Comparison of ENCODE assay signal across 22 mouse cellular contexts in genomic region chr5:148535669-148536430, GRCm38 (mm10). TPM values are rescaled to one million over a fixed set of nuclear protein-coding genes. Genes with fewer than 3 reads are reported as not detected.
DNase-seq lines count a peak whose midpoint lies in the region; ATAC-seq and TF ChIP-seq lines count a peak whose summit lies in the region.
"Had no signal": no experiment of that assay in that cellular context is flagged by ENCODE, and none has a peak within 500 bp of the region (broad histone marks: within the 10 kb centered on the region; RNA-seq: fewer than 3 reads in every experiment).

No protein-coding gene starts in this region.

- H3K4me3 ChIP-seq in heart, embryonic 15.5 days = no peak overlapping the region
- no peak overlapping the region for H3K4me3 ChIP-seq in heart, embryonic 12.5 days
- no peak overlapping the region for H3K4me3 ChIP-seq in lung, embryonic 15.5 days
- H3K4me3 ChIP-seq in lung, adult 2 months (replicated peaks; ENCODE audit: extremely low read depth, low read depth, low read length) = no peak overlapping the region
- H3K4me3 ChIP-seq in bone marrow macrophage, adult 2 months (ENCODE audit: insufficient read depth, low read length) = no peak overlapping the region
- H3K4me3 ChIP-seq: forebrain, embryonic 13.5 days; hindbrain, embryonic 12.5 days; kidney, embryonic 15.5 days; liver, embryonic 13.5 days; megakaryocyte, embryonic 14.5 days; midbrain, embryonic 13.5 days had no signal

- TF ChIP-seq CTCF in lung, adult 2 months (IDR thresholded peaks at IDR 0.05; ENCODE audit: insufficient read depth, low read length) = no peak
- no peak for TF ChIP-seq CTCF in bone marrow macrophage, adult 2 months (IDR thresholded peaks at IDR 0.05; ENCODE audit: low read depth, low read length)

- H3K4me2 ChIP-seq in heart, embryonic 15.5 days = no peak overlapping the region
- no peak overlapping the region for H3K4me2 ChIP-seq in heart, embryonic 12.5 days
- peak overlapping the region; percentile 16; the same call in 1 of the 2 replicates for H3K4me2 ChIP-seq in lung, embryonic 15.5 days
- H3K4me2 ChIP-seq: forebrain, embryonic 13.5 days; heart, embryonic 11.5 days; hindbrain, embryonic 12.5 days; kidney, embryonic 15.5 days; liver, embryonic 13.5 days; midbrain, embryonic 13.5 days had no signal

- peak overlapping the region; percentile 6; the same call in 1 of the 2 replicates for H3K27ac ChIP-seq in heart, embryonic 15.5 days
- no peak overlapping the region; the same call in 1 of the 2 replicates for H3K27ac ChIP-seq in heart, embryonic 12.5 days (ENCODE audit: poor library complexity, severe bottlenecking)
- H3K27ac ChIP-seq in lung, embryonic 15.5 days = peak overlapping the region; percentile 18; the same call in 1 of the 2 replicates
- H3K27ac ChIP-seq in bone marrow macrophage, adult 2 months (ENCODE audit: insufficient read depth, low read depth, low read length) = peak overlapping the region; percentile 30
- H3K27ac ChIP-seq: forebrain, embryonic 13.5 days; hindbrain, embryonic 12.5 days; kidney, embryonic 15.5 days; liver, embryonic 13.5 days; midbrain, embryonic 13.5 days had no signal

- no peak overlapping the region for H3K9ac ChIP-seq in heart, embryonic 15.5 days
- H3K9ac ChIP-seq in heart, embryonic 12.5 days = no peak overlapping the region
- H3K9ac ChIP-seq in lung, embryonic 15.5 days = no peak overlapping the region
- H3K9ac ChIP-seq: forebrain, embryonic 13.5 days; hindbrain, embryonic 12.5 days; kidney, embryonic 15.5 days; liver, embryonic 13.5 days; midbrain, embryonic 13.5 days had no signal

- H3K36me3 ChIP-seq in heart, embryonic 15.5 days = no peaks in the 10 kb centered on the region
- no peaks in the 10 kb centered on the region for H3K36me3 ChIP-seq in heart, embryonic 12.5 days
- no peaks in the 10 kb centered on the region for H3K36me3 ChIP-seq in lung, embryonic 15.5 days
- H3K36me3 ChIP-seq: hindbrain, embryonic 12.5 days; kidney, embryonic 15.5 days; liver, embryonic 13.5 days; midbrain, embryonic 13.5 days had no signal

- ATAC-seq in heart, embryonic 15.5 days (replicated peaks; ENCODE audit: insufficient number of reproducible peaks, insufficient read depth, low FRiP score, low read depth) = no peak
- no peak for ATAC-seq in heart, embryonic 12.5 days (ENCODE audit: insufficient number of reproducible peaks, low FRiP score)
- no peak for ATAC-seq in lung, embryonic 15.5 days (ENCODE audit: borderline replicate concordance, extremely low read depth, low FRiP score, low TSS enrichment)
- ATAC-seq: forebrain, embryonic 13.5 days; intestine, postnatal 0 days; midbrain, embryonic 13.5 days had no signal

- no peak for TF ChIP-seq POLR2A in lung, adult 2 months (IDR thresholded peaks at IDR 0.05; ENCODE audit: borderline replicate concordance, extremely low read depth, low read depth, low read length)
- TF ChIP-seq POLR2A in bone marrow macrophage, adult 2 months (IDR thresholded peaks at IDR 0.05; ENCODE audit: borderline replicate concordance, low read depth, low read length) = no peak

- H3K9me3 ChIP-seq in heart, embryonic 15.5 days (replicated peaks) = no peaks in the 10 kb centered on the region
- H3K9me3 ChIP-seq in heart, embryonic 12.5 days (replicated peaks) = no peaks in the 10 kb centered on the region
- no peaks in the 10 kb centered on the region for H3K9me3 ChIP-seq in lung, embryonic 15.5 days
- H3K9me3 ChIP-seq: forebrain, embryonic 13.5 days; hindbrain, embryonic 12.5 days; kidney, embryonic 15.5 days; liver, embryonic 13.5 days; megakaryocyte, embryonic 14.5 days; midbrain, embryonic 13.5 days had no signal

- no peaks in the 10 kb centered on the region for H3K27me3 ChIP-seq in heart, embryonic 15.5 days
- no peaks in the 10 kb centered on the region for H3K27me3 ChIP-seq in heart, embryonic 12.5 days (replicated peaks)
- no peaks in the 10 kb centered on the region for H3K27me3 ChIP-seq in lung, embryonic 15.5 days
- H3K27me3 ChIP-seq: forebrain, embryonic 13.5 days; hindbrain, embryonic 12.5 days; kidney, embryonic 15.5 days; liver, embryonic 13.5 days; midbrain, embryonic 13.5 days had no signal

- peaks cover 40% of the 10 kb centered on the region for H3K4me1 ChIP-seq in heart, embryonic 15.5 days (replicated peaks)
- H3K4me1 ChIP-seq in heart, embryonic 12.5 days (replicated peaks) = peaks cover 47% of the 10 kb centered on the region
- peaks cover 38% of the 10 kb centered on the region for H3K4me1 ChIP-seq in lung, embryonic 15.5 days
- peaks cover 46% of the 10 kb centered on the region for H3K4me1 ChIP-seq in lung, adult 2 months (ENCODE audit: control insufficient read depth, insufficient read depth, low read length)
- peaks cover 46% of the 10 kb centered on the region for H3K4me1 ChIP-seq in bone marrow macrophage, adult 2 months (ENCODE audit: control insufficient read depth, insufficient read depth, low read length)

- WGBS in heart, embryonic 15.5 days = 60% methylated on average over 4 of the region's 4 CpGs
- WGBS in heart, embryonic 12.5 days = 56% methylated on average over 4 of the region's 4 CpGs
- 26% methylated on average over 4 of the region's 4 CpGs for WGBS in lung, embryonic 15.5 days
- WGBS in lung, adult 2 months = 32% methylated on average over 4 of the region's 4 CpGs

- no peak for DNase-seq in lung, adult 2 months
- no peak for DNase-seq in c-Kit-positive CD71-positive TER-119-positive erythroid progenitor cells, embryonic 14.5 days (ENCODE audit: low spot score)
- no peak for DNase-seq in right cerebral cortex, postnatal 4 days
- DNase-seq: adrenal gland, postnatal 25 days; B cell, adult 2 months; cerebellum, adult 11 months; cerebellum, postnatal 10 days; liver, embryonic 13.5 days; lung, postnatal 10 days; spleen, adult 18-20 months; thymus, postnatal 14 days had no signal

RNA-seq across cellular contexts. Expression of gene Ubl3, which starts 16.7 kb away (rescaled TPM):
- 65.5 and 67.6 TPM in 2 replicates for polyA plus RNA-seq in heart, embryonic 15.5 days (2015; fragmentation: Nextera tagmentation; extraction: Ambion mirVana)
- polyA plus RNA-seq in heart, embryonic 12.5 days (2016; fragmentation: Nextera tagmentation; extraction: Ambion mirVana) = 69.1 and 70.4 TPM in 2 replicates
- 85.2 and 88.1 TPM in 2 replicates for polyA plus RNA-seq in lung, embryonic 15.5 days (2015; fragmentation: Nextera tagmentation; extraction: Ambion mirVana)
- polyA plus RNA-seq in lung, adult 2 months (2012; rRNA removed) = 113 and 118 TPM in 2 replicates
- polyA plus RNA-seq in bone marrow macrophage, adult 2 months (2012; ENCODE audit: insufficient read depth, insufficient read length, missing spikeins) = 185 and 195 TPM in 2 replicates
